Mouse (Mus musculus) frontal cortex, adult (tissue): ENCODE measurements around the gene Gas2.
A peak's percentile ranks its signal among the peaks of the same experiment; 100 is the strongest.

Experiments used
- ATAC-seq: cut with Nextera tagmentation; 2 replicates; pipeline ENCODE4 v1.9.2; 2017; ENCODE audit warnings: mild to moderate bottlenecking, moderate library complexity, mixed read lengths; ENCODE audit not compliant: low TSS enrichment

Gene Gas2

GRCm38 (mm10) chr7:51964681-51965080 is 102.9 kb downstream of the Gas2 start:
- peak; percentile 90 for ATAC-seq

DNA sequence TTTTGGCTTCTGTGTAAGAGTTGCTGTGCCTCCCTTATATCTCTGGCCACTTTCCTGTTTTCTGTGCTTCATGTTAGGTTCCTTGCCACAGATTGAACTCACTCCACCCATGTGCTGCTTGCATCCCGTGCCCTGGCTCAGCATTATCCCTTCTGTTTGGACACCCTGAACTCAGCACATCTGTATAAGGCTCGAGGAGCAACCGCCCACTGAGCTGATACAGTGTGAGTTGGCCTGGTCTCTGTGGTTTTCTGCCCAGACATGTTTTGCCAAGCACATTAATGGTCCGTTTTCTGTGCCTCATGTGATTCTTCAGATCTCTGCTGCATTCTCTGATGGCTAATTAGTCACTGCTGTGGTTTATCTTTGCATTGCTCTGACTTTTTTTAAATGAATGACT is 105.8 kb downstream of the Gas2 start:
- no peak for ATAC-seq

DNA sequence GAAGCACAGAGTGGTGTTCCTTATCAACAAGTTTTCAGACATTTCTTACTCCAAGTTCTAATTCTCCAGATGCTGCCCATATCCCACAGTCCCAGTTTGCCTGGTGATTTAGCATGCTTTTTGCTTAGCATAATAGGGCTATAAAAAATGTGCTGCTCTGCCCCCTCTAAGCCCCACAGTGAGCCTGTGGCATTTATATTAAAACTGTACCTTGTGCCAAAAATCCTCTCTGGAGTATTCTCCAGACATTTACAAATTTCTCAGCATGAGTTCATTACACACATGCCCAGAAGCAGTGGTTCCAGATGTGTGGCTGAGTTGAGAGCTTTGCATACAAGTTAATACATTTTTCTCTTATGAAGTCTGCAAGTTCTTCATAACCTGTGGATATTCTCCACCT is 107.6 kb downstream of the Gas2 start:
- ATAC-seq = no peak

DNA sequence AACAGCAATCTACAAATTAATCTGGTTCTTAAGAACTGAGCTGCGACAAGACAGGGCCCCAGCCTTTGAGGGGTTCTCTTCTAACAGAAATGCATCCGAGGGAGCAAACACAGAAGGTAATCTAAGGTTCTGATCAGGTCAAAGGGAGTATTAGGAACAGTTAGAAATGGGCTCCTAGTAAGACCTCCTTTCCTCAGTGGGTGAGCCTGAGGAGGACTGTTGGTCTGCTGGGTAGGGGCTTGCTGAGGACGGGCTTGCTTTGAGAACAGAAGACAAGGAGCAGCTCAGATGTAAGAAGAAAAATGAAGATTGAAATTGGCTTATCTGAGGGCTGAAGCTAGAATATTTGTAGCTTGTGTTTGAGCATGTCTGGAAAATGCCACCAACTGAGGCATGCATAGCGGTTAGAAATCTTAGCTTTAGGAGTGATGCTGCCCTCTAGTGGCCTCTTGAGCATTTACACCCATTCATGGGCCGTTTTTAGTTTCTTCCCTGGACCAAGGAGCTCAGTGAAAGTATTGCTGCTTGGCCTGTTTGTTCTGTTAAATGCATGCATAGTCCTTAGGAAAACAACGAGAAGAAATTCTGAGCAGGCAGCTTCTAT is 110.5 kb downstream of the Gas2 start:
- ATAC-seq = peak; percentile 91

DNA sequence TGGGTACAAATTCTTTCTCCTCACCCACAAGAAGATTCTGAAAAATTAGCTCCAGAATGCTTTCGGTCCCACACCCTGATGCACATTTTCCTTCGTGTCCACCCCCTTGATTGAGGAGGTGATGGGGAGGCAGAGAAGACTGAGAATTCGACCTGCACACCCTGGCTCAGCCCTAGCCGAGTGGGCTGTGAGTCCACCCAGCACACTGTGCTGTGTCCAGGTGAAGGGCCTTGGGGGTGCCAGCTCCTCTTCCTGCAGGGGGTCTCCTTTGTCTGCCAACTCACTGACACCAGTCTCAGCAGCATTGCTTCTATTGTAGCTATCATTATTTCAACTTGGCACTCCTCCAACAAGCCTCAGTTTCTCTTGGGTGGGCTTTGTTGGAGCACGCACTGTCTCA is 111.3 kb downstream of the Gas2 start:
- 0 out of 2 replicates have a peak, but pooled peaks have one; percentile 21 for ATAC-seq

DNA sequence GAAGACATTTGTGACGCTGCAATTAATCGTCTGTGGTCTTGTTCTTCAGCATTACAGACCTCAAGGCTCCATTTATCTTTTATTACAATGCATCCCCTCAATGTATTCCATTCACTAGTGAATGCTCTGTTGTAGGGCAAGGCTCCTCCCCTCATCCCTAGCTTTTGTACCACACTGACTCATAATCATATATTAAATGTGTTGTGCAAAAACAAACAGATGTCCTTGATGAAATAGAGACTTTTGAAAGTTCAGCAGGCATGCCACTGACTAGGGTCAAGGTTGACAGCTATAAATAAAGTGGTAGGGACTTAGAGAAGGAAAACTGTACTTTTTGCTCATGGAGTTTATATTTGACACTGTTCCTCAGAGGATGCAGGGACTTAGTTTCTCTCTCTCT is 111.7 kb downstream of the Gas2 start:
- ATAC-seq = no peak

DNA sequence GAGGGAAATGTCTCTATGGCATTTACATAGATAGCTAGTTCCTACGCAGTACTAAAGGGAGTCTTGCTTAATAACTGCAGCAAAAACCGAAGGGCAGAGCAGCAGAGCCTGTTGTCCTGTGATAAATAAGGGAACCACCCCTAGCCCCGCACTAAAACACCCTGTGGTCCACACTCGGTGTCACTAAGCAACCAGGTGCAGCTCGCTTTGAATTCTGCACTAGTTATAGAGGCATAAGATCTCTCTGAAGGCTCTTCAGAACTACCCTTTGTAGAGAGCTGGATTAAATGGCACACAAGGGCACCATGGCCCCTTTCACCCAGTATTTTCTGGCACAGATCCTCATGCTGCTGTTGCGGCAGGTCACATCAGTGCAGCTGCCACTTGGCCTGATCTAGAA is 113.4 kb downstream of the Gas2 start:
- ATAC-seq = no peak

- peak; percentile 48; the same call in 1 of the 2 replicates for ATAC-seq
Observed at GRCm38 (mm10) chr7:51979271-51979670, 117.5 kb downstream of the Gas2 start.

GRCm38 (mm10) chr7:51982303-51982702 is 120.5 kb downstream of the Gas2 start:
- peak; percentile 94 for ATAC-seq

- peak; percentile 68 for ATAC-seq
Observed at GRCm38 (mm10) chr7:51985763-51986162, 123.9 kb downstream of the Gas2 start.

GRCm38 (mm10) chr7:51986909-51987308 is 125.1 kb downstream of the Gas2 start:
- ATAC-seq = no peak

- no peak for ATAC-seq
Observed at GRCm38 (mm10) chr7:51991020-51991419, 129.2 kb downstream of the Gas2 start.

DNA sequence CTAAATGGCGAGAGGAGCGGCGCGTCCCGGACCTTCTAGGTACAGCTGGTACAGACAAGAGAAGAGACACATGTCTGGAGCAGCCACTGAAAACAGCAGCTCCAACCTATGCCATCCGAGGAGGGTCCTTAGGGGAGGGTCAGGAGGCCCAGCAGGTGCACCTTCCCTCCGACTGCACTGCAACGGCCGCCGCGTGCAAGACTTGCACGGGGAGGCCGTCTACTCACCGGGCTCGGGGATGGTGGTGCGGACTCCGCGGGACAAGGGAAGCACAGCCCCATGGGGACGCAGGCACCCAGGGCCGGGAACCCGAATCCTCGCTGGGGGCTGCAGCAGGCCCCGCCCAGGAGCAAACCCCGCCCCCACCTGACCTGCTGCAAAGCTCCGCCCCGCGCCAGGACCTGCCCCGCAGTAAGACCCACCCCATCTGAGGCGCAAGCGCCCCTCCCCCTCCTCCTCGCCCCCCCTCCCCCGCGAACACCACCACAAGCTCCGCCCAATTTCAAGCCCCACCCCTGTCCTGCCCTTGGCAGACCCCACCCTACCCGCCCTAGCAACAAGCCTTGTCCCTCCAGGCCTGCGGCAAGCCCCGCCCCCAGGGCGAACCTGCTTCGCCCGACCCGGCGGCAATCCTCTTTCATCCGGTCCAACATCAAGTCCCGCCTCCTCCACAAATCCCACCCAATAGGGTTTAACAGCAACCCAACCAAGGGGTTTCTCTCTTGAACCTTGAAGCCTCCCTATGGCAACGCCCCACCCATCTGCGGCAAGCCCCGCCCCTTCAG is 143.9 kb downstream of the Gas2 start, which contains the start of gene Svip:
Gene Svip (minus strand): TSS at position 508 of the 785 bp plus-strand sequence.
- peak; percentile 98 for ATAC-seq

- ATAC-seq = peak; percentile 73
Observed at GRCm38 (mm10) chr7:52006296-52006630, 144.4 kb downstream of the Gas2 start.

- no peak for ATAC-seq
Observed at GRCm38 (mm10) chr7:52007138-52007537, 145.3 kb downstream of the Gas2 start.

GRCm38 (mm10) chr7:52013457-52013856 is 151.6 kb downstream of the Gas2 start:
- ATAC-seq = no peak

GRCm38 (mm10) chr7:52015180-52015579 is 153.4 kb downstream of the Gas2 start:
- ATAC-seq = no peak

DNA sequence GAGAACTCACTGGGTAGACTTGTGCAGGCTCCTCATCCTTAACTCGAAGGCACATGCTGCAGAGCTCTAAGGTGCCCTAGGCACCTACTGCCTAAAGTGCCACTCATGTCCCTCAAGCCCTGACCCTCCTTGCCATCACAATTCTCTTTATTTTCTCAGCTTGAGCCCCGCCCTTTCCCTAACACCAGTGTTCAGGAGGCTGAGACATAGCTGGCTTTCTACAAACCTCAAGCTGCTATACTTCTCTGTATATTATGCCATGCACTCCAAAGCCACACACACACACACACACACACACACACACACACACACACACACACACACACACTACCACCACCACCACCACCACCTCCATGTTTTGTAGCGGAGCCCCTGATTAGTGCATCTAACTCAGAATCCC is 153.8 kb downstream of the Gas2 start, which contains the start of gene 1700015G11Rik:
Gene 1700015G11Rik (minus strand): TSS at position 101 of the 400 bp plus-strand sequence.
- ATAC-seq = no peak

DNA sequence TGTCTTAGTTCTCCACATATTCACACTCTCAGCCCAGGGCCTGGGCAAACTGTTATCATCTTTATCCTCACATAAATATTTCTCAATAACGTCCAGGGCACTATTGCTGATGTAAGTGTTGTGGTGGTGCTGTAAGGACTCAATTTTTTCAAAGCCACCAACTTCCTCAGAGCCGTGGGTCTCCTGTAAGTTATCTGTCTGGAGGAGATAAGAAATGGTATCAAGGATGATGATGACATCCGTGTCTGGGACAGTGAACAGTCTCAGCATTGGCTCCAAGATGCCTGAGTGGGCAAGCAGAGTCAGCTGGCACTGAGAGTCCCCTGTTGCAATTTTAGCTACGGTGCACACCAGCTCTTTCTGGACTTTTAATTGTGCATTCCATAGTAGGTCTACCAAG is 160.2 kb downstream of the Gas2 start:
- no peak for ATAC-seq

DNA sequence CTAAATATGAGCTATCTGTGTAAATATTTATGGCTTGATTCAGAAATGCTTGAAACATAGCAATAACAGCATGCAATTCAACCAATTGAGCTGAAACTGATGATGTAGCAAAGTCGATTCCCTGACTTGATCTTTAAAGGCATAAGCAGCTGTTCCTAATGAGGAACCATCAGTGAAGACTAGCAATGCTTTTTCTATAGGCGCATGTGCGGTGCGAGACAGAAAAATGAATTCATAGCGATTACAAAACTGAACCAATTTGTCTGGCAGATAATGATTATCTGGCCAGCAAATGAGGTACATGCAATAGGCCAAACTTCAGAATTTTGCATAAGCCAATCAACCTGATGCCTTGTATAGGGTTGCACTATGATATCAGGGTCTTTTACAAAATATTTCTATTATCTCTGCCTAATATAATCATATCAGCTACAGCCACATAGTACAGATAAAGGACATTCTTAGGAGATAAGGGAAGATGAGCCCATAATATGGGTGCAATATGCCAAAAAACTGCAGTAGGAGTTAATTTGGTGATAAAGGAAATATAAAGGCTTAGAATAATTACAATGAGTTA is 162.3 kb downstream of the Gas2 start:
- no peak for ATAC-seq

DNA sequence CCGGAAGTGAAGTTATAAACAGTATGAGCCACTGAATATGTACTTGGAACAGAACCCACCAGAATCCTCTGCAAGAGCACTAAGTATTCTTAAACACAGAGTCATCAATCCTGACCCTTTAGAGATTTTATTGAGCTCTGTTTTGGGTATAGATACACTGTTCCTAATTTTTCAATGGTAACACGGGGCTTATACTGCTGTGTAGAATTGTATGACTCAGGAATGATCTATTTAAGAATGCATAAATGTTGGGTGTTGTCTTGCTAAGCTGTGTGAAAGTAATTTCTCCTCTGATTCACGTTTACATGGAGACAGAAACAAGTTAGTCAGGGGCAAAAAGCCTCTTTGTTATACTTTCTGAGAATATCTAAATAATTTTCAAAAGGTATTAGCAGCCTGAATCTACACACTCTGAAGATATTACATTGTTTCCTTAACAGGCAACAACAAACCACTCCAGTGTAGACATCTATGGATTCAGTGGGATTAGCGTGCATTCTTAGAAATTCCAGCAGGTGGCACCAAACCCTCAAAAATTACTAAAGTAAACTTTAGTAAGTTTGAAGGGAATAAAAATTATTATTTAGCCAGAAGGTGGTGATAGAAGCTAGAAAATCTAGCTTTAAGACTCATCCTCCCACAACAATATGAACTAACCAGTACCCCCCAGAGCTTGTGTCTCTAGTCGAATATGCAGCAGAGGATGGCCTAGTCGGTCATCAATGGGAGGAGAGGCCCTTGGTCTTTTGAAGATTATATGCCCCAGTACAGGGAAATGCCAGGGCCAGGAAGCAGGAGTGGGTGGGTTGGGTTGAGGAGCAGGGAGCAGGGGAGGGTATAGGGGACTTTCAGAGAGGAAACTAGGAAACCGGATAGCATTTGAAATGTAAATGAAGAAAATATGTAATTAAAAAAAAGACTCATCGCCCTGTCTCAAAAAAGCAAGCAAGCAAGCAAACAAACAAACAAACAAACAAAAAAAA is 176.1 kb downstream of the Gas2 start:
- ATAC-seq = peak; percentile 52
